Mouse (Mus musculus) cerebral cortex, adult 2 months (tissue): Measurements from ENCODE around the gene Larp4b.

Experiments used
- WGBS: fragments of 180-500 bp; shearing (Covaris S2); methylation state at CpG from one replicate; pipeline ENCODE4 v1.1.7; 2018; 5-methylcytosine and 5-hydroxymethylcytosine counted together

The Larp4b gene

DNA sequence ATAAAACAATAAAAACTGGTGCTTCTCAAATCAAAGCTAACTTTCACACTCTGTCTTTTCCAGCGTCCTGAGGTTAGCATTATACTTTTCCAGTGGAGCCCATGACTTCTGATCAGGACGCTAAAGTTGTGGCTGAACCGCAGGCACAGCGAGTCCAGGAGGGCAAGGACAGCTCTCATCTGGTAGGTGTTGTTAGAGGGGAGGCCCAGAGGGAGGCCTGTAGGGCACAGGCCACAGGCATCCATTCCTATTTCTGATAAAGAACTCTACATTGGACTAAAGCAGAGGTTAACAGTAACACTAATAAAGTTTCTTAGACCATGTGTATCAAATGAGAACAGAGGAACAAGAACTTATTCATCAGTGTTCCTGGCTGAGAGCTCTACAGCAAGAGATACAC, 28.4 kb downstream of the Larp4b start:
- WGBS = 92% methylated on average over 4 of the region's 4 CpGs

DNA sequence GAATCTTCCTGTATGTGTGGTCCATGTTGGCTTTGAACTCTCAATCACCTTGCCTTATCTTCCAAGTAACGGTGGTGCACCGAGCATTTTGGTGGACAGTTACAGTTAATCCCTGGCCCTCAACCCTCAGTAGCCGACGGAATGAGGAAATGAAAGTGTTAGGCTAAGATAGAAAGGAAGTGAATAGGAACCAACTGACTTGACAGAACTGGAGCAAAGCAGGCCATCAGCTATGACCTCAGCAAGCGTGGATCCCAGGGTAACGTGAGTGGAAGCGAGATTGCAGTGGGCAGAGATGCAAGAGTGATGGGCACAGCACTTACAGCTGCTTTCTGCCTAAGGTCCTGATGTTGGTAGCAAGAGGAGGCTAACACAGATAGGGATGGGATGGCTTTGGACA, 31.5 kb downstream of the Larp4b start:
- WGBS = 92% methylated on average over 7 of the region's 7 CpGs

DNA sequence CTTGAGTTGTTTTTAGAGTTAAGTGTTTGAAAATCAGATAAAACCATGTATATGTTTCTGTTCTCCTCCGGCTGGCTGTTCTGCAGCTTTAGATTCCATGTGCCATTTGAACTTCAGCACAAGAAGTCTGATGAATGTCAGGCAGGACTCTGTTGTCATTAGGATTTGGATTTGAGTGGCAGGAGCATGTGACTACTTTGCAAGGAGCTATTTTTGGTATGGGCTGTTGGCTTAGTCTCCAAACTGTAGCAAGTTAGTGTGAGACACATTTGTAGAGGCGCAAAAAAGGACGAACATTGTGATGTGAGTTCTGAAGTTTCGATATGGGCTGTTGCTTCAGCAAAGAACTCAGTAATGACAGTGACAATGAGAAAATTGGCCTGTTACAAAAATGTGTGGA, 34.0 kb downstream of the Larp4b start:
- WGBS = 74% methylated on average over 4 of the region's 4 CpGs

DNA sequence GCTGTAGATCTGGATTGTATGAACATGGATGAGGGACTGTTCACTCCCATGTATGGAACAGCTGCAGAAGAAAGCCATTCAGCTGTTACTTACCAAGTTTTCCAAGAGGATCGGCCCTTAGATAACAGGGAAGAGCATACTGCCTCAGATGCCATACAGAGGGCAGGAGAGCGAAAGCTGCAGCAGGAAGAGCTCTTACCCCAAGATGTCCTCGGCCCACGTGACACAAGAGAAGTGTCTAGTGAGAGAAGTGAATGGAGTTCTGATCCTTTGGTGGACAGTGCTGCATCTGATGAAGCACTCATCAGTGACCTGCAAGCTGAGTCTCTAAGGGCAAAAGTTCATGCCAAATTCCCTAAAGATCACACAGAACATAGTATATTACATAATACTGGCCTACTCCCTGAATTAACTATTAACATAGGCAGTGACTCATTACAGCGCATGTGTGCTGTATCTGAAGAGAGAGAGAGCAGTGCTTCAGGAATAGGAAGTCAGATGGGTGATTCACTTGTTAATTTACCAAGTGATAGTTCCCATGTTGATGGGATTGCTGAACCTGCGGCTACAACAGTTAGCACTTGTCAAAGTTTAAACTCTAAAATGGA, 35.1 kb downstream of the Larp4b start:
- 81% methylated on average over 6 of the region's 6 CpGs for WGBS

DNA sequence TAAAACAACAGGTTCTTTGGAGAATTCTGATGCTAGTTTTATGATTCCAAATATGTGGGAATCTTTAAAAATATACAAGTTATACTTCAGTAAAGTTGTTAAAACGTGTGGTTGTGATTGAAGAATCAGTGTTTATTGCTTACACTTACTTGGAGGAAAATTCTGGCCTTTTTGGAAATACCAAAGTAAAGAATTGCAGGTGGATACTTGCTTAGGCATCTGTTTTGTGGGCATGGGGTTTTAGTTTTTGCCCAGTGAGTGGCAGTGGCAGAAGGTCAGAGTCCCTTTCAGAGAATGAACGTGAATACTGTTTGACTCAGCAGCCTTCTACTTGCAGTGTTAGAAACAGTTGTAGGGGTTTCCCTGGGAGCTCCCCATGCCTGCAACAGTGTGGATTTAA, 40.7 kb downstream of the Larp4b start:
- 70% methylated on average over 2 of the region's 2 CpGs for WGBS

- WGBS = 88% methylated on average over 6 of the region's 6 CpGs
Observed at GRCm38 (mm10) chr13:9136088-9136487, 42.4 kb downstream of the Larp4b start.

- 25% methylated on average over 4 of the region's 4 CpGs for WGBS
Observed at GRCm38 (mm10) chr13:9136733-9137132, 43.1 kb downstream of the Larp4b start.

DNA sequence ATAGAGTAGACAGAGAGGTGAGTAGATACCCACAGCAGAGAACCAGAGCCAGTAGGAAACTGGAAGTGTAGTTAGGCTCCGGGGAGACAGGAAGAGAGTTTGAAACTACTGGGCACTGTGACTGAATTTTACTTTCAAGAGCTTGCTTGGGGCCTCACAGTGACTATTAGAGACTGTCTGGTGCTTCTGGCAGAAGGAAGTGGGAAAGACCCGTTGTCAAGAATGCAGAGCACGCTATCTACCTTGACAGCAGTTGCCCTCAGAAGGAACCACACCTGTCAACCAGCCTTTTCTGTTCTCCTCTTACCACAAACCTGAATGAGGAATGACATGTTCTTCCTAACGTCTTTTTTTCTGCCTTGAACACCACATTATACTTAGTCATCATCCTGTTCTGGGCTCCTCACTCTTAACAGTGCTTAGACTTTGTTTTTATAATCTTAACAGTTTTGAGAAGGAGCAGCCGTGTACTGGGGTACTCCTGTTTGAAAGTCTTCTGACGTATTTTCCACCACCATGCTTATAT, 45.8 kb downstream of the Larp4b start:
- WGBS = 67% methylated on average over 6 of the region's 6 CpGs

GRCm38 (mm10) chr13:9140204-9140603, 46.5 kb downstream of the Larp4b start:
- 45% methylated on average over 10 of the region's 10 CpGs for WGBS

DNA sequence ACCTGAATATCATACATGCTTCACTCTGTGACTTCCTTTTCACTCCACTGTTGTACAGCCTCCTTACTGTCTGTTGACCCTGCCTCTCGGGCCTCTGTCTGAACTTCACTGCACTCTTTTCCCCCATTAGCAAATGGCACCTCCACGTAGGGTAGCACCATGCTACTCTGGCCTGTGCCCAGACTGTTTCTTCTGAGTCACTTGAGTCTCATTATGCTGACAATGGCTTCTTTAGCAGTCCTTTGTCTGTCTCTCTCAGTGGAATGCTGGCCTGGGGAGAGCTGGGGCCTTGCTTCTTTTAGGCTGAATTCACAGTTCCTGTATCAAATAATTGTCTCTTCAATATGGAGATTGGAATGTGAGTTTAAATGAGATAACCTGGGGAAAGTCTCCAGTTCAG, 48.7 kb downstream of the Larp4b start:
- WGBS = 65% methylated on average over 2 of the region's 2 CpGs

DNA sequence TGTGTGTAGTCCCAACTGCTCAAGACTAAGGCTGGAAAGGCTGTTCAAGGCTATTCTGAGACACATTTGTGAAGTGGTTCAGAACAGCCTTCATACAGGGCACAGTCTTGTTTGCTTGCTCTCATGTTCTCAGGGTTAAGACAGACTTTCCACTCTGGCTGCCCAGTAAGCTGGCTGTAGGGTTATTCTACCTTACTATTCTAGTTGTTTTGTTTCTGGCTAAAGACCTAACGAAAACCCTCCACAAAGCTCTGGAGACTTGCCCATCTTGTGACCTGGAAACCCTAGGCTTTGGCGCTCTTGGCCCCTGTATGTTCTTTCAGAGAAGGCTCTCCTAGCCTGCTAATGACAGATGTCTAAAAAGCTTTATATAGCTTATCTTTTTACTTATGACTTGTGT, 55.1 kb downstream of the Larp4b start:
- WGBS = 74% methylated on average over 2 of the region's 2 CpGs

- WGBS = 40% methylated on average over 7 of the region's 7 CpGs
Observed at GRCm38 (mm10) chr13:9149473-9150217, 56.0 kb downstream of the Larp4b start.

DNA sequence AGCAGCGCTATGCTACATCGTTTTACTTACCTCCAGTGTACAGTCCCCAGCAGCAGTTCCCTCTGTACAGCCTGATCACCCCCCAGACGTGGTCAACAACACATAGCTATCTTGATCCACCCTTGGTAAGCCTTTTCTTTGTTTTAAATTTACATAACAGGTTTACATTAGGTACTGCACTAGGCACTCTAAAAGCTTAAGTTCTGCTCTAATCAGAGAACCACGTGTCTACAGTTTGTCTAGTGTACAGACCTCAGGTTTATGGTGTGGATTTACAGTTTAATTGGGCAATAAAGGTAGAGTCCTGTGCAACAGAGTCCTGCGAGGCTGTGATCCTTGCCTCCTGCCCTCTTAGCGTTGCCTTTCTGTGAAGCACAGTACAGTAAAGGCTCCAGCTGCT, 57.4 kb downstream of the Larp4b start:
- 93% methylated on average over 6 of the region's 6 CpGs for WGBS

GRCm38 (mm10) chr13:9151619-9152018, 57.9 kb downstream of the Larp4b start:
- WGBS = 97% methylated on average over 4 of the region's 4 CpGs

DNA sequence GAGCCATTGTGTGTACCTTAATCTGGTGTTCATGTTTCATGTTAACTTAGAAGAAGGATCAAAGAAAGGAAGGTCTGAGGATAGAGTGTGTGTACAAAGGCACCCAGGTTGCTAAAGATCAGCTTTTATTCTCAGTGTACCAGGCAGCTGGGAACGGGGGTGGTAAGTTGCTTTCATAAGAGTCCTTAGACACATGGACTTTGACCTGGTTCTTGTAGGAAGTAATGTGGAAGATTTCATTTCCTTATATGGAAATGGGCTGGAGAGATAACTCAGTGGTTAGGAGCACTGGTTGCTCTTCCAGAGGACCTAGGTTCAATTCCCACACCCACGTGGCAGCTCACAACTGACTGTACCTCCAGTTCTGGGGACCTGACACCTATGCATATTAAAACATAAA, 58.6 kb downstream of the Larp4b start:
- WGBS = 84% methylated on average over 2 of the region's 2 CpGs

- WGBS = 64% methylated on average over 9 of the region's 9 CpGs
Observed at GRCm38 (mm10) chr13:9153803-9154202, 60.1 kb downstream of the Larp4b start.

DNA sequence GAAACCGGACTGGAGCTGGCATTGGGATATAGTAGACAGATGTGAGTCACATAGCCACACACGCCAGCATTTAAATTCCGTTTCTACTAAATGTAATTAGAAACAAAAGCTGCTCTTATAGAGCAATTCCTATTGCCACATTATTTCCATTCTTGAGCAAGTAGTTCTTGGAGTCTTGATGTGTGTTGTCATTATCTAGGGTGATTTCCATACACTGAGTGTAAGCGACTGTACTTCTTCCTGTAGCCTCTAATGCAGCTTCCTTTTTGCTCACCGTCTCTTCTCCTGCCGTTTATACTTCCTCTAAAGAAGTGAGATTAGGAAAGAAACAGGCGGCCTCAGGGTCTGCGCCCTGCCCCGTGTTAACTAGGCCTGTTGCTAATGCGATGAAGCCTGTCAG, 65.6 kb downstream of the Larp4b start:
- 83% methylated on average over 10 of the region's 10 CpGs for WGBS

GRCm38 (mm10) chr13:9162888-9163287, 69.2 kb downstream of the Larp4b start:
- 93% methylated on average over 4 of the region's 4 CpGs for WGBS

DNA sequence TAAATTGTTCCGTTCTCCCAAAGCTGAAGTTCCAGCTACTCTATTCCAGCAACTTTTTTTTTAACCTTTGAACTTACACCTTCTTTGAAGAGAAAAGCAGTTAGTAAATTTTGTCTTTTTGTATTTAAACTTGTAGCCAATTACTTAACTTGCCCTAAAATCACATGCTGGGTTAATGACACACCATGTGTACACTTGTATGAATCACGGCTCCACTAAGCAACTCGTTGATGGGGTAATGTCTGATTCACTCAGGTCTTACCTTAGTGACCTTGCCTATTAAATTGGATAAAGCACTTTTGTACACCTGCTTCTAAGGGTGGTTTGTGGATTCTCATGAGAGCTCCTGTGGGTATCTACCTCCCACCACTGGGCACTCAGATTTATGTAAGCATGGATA, 74.2 kb downstream of the Larp4b start:
- 80% methylated on average over 3 of the region's 3 CpGs for WGBS

- 82% methylated on average over 6 of the region's 6 CpGs for WGBS
Observed at GRCm38 (mm10) chr13:9169616-9170015, 75.9 kb downstream of the Larp4b start.

GRCm38 (mm10) chr13:9170726-9171125, 77.0 kb downstream of the Larp4b start:
- WGBS = 59% methylated on average over 16 of the region's 16 CpGs

DNA sequence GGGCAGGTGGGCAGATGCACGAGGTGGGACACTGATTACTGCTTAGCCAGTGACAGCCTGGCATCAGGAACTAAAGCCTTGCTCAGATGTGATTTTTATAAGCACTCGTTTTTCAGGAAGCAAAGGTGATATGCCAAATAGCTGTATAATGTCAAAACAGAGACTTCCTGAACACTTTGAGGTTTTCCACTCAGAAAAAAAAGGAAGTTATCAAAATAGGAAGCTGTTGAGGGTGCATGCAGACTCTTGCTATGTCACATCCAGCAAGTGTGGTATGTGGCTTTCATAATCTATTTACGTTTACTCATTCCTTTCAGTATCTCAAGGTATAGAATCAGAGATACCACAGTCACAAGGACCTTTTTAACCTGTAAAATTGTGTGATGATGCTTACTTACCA, 79.7 kb downstream of the Larp4b start:
- 62% methylated on average over 3 of the region's 3 CpGs for WGBS

DNA sequence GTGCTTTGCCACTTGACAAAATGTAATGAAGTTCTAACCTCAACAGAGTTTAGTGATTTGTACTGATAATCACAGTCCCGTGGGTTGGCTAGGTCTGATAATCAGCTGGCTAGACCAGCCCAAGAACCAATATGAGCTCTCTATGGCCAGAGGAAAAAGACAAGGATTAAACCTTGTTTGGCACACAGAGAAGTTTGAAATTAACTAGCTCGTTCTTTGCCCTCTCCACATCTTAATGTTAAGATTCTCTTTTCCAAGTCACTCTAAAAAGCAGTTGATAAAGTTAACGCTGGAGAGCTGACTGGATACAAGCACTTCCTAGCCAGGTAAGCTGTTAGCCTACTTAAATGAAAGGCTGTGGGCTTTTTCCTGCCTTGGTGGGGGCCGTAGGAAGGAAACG, 81.5 kb downstream of the Larp4b start:
- 94% methylated on average over 5 of the region's 5 CpGs for WGBS
